Mouse (Mus musculus): ENCODE data around the gene Iqcf3. TPM values are rescaled to one million over a fixed set of nuclear protein-coding genes. Genes with fewer than 3 reads are reported as not detected.

The Iqcf3 gene
- polyA plus RNA-seq, 1 experiment from 2014 or later, result not detected

GRCm38 (mm10) chr9:106476002-106476923 lies 85.2 kb downstream of the Iqcf3 start:
- Histone ChIP-seq H3K4me2 (replicated peaks) (peak overlapping the region; percentile 34; the same call in 1 of the 2 replicates), H3K4me1 (peaks cover 31% of the 10 kb centered on the region), H3K36me3 (peaks cover 14% of the 10 kb centered on the region), H3K4me3 (0 out of 2 replicates have a peak overlapping the region, but pooled peaks have one; percentile 72), H3K27ac (0 out of 2 replicates have a peak overlapping the region, but pooled peaks have one; percentile 30), H3K9me3 (replicated peaks) (no peaks in the 10 kb centered on the region), H3K9ac (peak overlapping the region; percentile 14; the same call in 1 of the 2 replicates), H3K27me3 (no peaks in the 10 kb centered on the region)
- 32% methylated on average over 16 of the region's 16 CpGs for WGBS
- peak; percentile 65; the same call in 1 of the 2 replicates for ATAC-seq (ENCODE audit: low FRiP score)

- 87% methylated on average over 10 of the region's 10 CpGs for WGBS
- Histone ChIP-seq H3K9me3 (replicated peaks) (no peaks in the 10 kb centered on the region), H3K4me1 (peaks cover 31% of the 10 kb centered on the region), H3K4me3 (0 out of 2 replicates have a peak within 1 kb of the TSS, but pooled peaks have one; percentile 72), H3K27me3 (no peaks in the 10 kb centered on the region), H3K36me3 (peaks cover 8% of the 10 kb centered on the region; the same call in 1 of the 2 replicates), H3K4me2 (replicated peaks) (peak within 1 kb of the TSS; percentile 34; the same call in 1 of the 2 replicates), H3K9ac (peak within 1 kb of the TSS; percentile 14; the same call in 1 of the 2 replicates), H3K27ac (0 out of 2 replicates have a peak within 1 kb of the TSS, but pooled peaks have one; percentile 30)
- ATAC-seq (ENCODE audit: low FRiP score), result no peak
Measured at GRCm38 (mm10) chr9:106475663-106476001, 85.8 kb downstream of the Iqcf3 start, which contains the start of gene Rrp9. Rrp9 (plus strand) TSS chr9:106475963.

GRCm38 (mm10) chr9:106475046-106475445 lies 86.4 kb downstream of the Iqcf3 start:
- Histone ChIP-seq H3K4me2 (replicated peaks) (no peak overlapping the region), H3K27me3 (no peaks in the 10 kb centered on the region), H3K36me3 (peaks cover 3% of the 10 kb centered on the region; the same call in 1 of the 2 replicates), H3K4me1 (peaks cover 31% of the 10 kb centered on the region), H3K27ac (no peak overlapping the region), H3K9ac (no peak overlapping the region), H3K9me3 (replicated peaks) (no peaks in the 10 kb centered on the region), H3K4me3 (no peak overlapping the region)
- no peak for ATAC-seq (ENCODE audit: low FRiP score)
- 63% methylated on average over 7 of the region's 7 CpGs for WGBS

- H3K36me3 ChIP-seq, result peaks cover 2% of the 10 kb centered on the region; the same call in 1 of the 2 replicates
- H3K4me3 ChIP-seq, result no peak overlapping the region
- peaks cover 31% of the 10 kb centered on the region for H3K4me1 ChIP-seq
- WGBS, result 4% methylated on average over 6 of the region's 6 CpGs
- H3K9me3 ChIP-seq (replicated peaks), result no peaks in the 10 kb centered on the region
- H3K27ac ChIP-seq, result no peak overlapping the region
- H3K4me2 ChIP-seq (replicated peaks), result peak overlapping the region; percentile 22; the same call in 1 of the 2 replicates
- no peak for ATAC-seq (ENCODE audit: low FRiP score)
- no peaks in the 10 kb centered on the region for H3K27me3 ChIP-seq
- H3K9ac ChIP-seq, result no peak overlapping the region
Measured at GRCm38 (mm10) chr9:106474456-106474855, 87.0 kb downstream of the Iqcf3 start.

DNA sequence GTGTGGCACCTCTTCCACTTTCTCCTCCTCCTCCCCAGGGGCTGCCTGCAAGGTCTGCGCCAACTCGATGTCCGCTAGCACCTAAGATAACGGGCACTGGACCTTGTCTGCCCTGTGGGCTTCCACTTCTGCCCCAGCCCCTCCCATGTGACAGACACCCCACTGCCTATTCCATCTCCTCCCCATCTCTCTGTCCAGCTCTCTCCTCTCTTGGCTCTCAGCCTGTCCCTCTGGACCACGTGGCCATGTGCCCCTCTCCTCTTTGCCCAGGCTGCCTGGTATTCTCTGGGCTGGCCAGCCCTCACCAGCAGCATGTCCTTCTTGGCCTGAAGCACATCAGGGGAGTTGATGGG lies 87.7 kb downstream of the Iqcf3 start:
- Histone ChIP-seq H3K9me3 (replicated peaks) (no peaks in the 10 kb centered on the region), H3K9ac (0 out of 2 replicates have a peak overlapping the region, but pooled peaks have one; percentile 25), H3K4me2 (replicated peaks) (no peak overlapping the region), H3K27me3 (no peaks in the 10 kb centered on the region), H3K27ac (no peak overlapping the region), H3K4me1 (peaks cover 31% of the 10 kb centered on the region), H3K4me3 (no peak overlapping the region), H3K36me3 (no peaks in the 10 kb centered on the region)
- 83% methylated on average over 5 of the region's 5 CpGs for WGBS
- ATAC-seq (ENCODE audit: low FRiP score), result no peak

DNA sequence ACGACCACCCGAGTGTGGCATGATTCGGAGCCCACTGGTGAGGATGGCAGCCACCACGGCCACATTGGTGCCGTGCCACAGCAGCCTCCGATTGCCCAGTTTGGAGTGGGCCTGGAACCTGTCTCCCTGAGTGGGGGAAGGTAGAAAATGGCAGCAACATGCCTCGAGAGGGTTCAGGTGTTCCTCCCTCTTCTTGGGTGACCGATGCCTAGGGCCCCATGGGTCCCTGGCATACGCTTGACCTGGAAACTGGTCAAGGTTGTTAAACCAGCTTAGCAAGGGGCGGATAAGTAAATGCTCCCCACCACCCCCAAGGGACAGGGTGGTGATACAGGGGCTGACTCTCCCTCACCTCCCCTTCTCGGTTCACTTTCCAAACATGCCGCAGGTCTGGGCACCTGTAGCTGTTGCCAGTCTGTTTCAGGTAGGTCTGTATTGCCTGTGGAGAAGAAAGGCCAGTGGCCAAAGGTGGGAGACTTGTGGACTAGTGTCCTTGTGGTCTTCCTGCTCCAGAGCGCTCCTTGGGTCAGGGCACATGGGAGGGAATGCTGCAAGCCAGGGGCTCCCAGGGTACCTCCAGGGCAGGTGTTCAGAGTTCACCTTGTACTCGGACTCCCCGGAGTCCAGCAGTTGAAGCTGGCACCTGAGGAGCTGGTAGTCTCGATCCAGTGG lies 88.2 kb downstream of the Iqcf3 start:
- WGBS, result 93% methylated on average over 16 of the region's 16 CpGs
- Histone ChIP-seq H3K9me3 (replicated peaks) (no peaks in the 10 kb centered on the region), H3K27ac (no peak overlapping the region), H3K4me3 (no peak overlapping the region), H3K4me1 (peaks cover 30% of the 10 kb centered on the region), H3K4me2 (replicated peaks) (no peak overlapping the region), H3K27me3 (no peaks in the 10 kb centered on the region), H3K9ac (no peak overlapping the region), H3K36me3 (no peaks in the 10 kb centered on the region)
- ATAC-seq (ENCODE audit: low FRiP score), result no peak

DNA sequence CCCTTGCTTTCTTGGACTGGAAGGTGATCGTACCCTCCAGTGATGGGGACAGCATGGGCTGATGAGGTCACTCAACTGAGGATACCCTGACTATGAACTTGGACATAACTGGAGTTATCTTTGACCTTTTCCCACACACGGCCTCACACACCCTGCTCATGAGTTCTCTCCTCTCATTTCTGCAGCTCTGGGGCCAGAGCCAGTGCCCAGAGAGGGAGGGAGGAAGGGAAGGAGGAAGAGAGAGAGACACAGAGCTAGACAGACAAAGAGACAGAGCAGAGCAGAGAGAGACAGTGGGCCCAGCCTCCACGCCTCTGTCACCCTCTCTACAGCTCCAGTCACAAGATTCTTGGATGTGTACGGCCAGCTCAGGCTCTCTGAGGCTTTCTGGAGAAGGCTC lies 89.1 kb downstream of the Iqcf3 start:
- Histone ChIP-seq H3K36me3 (no peaks in the 10 kb centered on the region), H3K4me3 (no peak overlapping the region), H3K27ac (no peak overlapping the region), H3K4me2 (replicated peaks) (no peak overlapping the region), H3K9me3 (replicated peaks) (no peaks in the 10 kb centered on the region), H3K4me1 (peaks cover 23% of the 10 kb centered on the region), H3K9ac (no peak overlapping the region), H3K27me3 (no peaks in the 10 kb centered on the region)
- no peak for ATAC-seq (ENCODE audit: low FRiP score)
- 74% methylated on average over 4 of the region's 4 CpGs for WGBS

GRCm38 (mm10) chr9:106471892-106472291 lies 89.5 kb downstream of the Iqcf3 start:
- ATAC-seq (ENCODE audit: low FRiP score), result no peak
- peaks cover 23% of the 10 kb centered on the region for H3K4me1 ChIP-seq

GRCm38 (mm10) chr9:106470991-106471750 lies 90.3 kb downstream of the Iqcf3 start:
- Histone ChIP-seq H3K4me3 (no peak overlapping the region), H3K27ac (no peak overlapping the region), H3K27me3 (no peaks in the 10 kb centered on the region), H3K36me3 (no peaks in the 10 kb centered on the region), H3K9ac (no peak overlapping the region), H3K4me2 (replicated peaks) (no peak overlapping the region), H3K9me3 (replicated peaks) (no peaks in the 10 kb centered on the region), H3K4me1 (peaks cover 19% of the 10 kb centered on the region)
- 66% methylated on average over 14 of the region's 14 CpGs for WGBS
- no peak for ATAC-seq (ENCODE audit: low FRiP score)

More at GRCm38 (mm10) chr9:106471892-106472291, 89.5 kb downstream of the Iqcf3 start:
- Histone ChIP-seq H3K27me3 (no peaks in the 10 kb centered on the region), H3K4me3 (no peak overlapping the region), H3K36me3 (no peaks in the 10 kb centered on the region), H3K9me3 (replicated peaks) (no peaks in the 10 kb centered on the region), H3K9ac (no peak overlapping the region), H3K27ac (no peak overlapping the region), H3K4me2 (replicated peaks) (no peak overlapping the region)
- 15% methylated on average over 5 of the region's 5 CpGs for WGBS

DNA sequence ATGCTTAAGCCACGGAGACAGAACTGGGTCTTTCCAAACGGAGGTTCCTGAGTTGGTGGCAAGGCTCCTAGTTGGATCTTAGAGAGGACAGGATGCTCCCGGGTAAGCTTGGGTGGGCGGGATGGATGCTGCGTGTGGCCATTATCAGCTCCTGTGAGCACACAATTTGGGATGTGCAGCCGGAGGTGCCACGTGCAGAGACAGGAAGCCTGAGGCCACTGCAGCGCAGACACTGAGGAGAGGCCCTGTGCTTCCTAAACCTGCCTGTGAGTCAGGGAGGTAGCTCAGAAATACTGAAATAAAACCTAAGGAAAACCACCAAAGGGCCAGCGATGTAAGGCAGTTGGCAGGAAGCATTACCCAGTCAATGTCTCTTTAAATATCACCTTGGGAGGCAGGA lies 91.7 kb downstream of the Iqcf3 start:
- no peak overlapping the region for H3K4me2 ChIP-seq (replicated peaks)
- H3K4me3 ChIP-seq, result no peak overlapping the region
- WGBS, result 67% methylated on average over 9 of the region's 9 CpGs
- no peak for ATAC-seq (ENCODE audit: low FRiP score)
- H3K4me1 ChIP-seq, result peaks cover 28% of the 10 kb centered on the region
- H3K27me3 ChIP-seq, result peaks cover 2% of the 10 kb centered on the region; the same call in 1 of the 2 replicates
- no peaks in the 10 kb centered on the region for H3K36me3 ChIP-seq
- no peaks in the 10 kb centered on the region for H3K9me3 ChIP-seq (replicated peaks)
- H3K9ac ChIP-seq, result no peak overlapping the region
- H3K27ac ChIP-seq, result no peak overlapping the region

DNA sequence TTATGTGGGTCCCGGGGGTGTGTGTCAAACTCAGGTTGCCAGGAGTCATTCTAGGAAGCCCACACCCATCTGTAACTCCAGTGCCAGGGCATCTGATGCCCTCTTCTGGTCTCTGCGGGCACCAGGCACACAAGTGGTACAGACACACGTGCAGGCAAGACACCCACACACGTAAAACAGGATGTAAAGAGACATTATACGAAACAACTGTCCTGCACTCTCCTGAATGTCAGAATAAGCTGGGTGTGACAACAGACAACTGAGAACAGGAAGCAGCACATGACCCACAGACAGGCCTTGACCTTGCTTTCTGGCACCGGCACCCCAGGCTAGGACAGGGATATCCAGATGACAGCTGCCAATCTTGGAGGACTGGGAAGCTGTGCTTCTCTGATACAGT lies 92.1 kb downstream of the Iqcf3 start:
- H3K27me3 ChIP-seq, result peaks cover 4% of the 10 kb centered on the region; the same call in 1 of the 2 replicates
- no peak overlapping the region for H3K4me2 ChIP-seq (replicated peaks)
- H3K9ac ChIP-seq, result no peak overlapping the region
- H3K36me3 ChIP-seq, result peaks cover 3% of the 10 kb centered on the region; the same call in 1 of the 2 replicates
- H3K9me3 ChIP-seq (replicated peaks), result no peaks in the 10 kb centered on the region
- no peak overlapping the region for H3K27ac ChIP-seq
- peaks cover 28% of the 10 kb centered on the region for H3K4me1 ChIP-seq
- no peak for ATAC-seq (ENCODE audit: low FRiP score)
- no peak overlapping the region for H3K4me3 ChIP-seq
- WGBS, result 74% methylated on average over 6 of the region's 6 CpGs

Data from hindbrain, embryonic 12.5 days (tissue).